Comparison of ENCODE assay signal across 17 mouse cellular contexts in the genomic region with DNA sequence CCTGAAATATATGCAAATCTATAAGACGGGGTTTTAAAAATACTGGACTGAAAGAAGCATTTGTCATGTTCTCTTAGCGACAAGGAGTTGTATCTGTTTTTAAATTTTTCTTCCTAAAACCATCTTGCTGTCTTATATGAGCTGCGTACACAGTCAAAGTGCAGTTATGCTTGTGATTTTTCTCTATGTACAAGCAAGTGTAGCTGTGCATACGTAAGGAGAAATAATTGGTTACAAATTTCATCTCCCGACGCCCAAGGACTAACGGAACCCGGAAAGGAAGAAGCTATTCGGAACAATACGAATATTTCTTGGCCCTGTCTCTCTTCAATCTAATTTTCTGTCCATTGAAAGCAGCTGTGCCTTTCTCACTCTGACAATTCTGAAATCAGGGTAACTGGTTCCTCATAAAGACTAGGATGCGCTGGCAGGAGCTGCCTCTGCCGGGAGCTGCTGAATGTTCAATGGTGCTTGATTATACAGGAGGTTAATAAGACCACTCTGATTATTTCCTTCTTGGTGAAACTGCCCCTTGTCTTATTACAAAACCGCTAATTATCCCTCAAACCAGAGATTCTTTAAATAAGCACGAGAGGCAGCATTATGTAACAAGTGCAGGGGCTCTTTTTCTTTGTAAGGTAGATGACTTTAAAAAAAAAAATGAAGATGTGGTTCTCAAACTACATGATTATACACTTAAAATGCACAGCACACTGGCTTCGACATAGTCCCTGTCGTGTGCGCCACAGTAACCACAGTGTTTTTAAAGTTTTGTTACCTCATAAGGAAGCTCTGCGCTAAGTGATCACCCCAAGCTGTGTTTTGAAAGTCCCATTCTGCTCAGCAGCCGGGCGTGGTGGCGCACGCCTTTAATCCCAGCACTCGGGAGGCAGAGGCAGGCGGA.
DNase-seq lines count a peak whose midpoint lies in the region; ATAC-seq and TF ChIP-seq lines count a peak whose summit lies in the region.
"Had no signal": no experiment of that assay in that cellular context is flagged by ENCODE, and none has a peak within 500 bp of the region (broad histone marks: within the 10 kb centered on the region; RNA-seq: fewer than 3 reads in every experiment).

No protein-coding gene starts in this region.

- TF ChIP-seq POLR2A in cortical plate, adult 2 months (IDR thresholded peaks at IDR 0.05; ENCODE audit: extremely low read depth, insufficient read depth, low read length) = no peak

- peak overlapping the region; percentile 43; the same call in 1 of the 2 replicates for H3K27ac ChIP-seq in hindbrain, embryonic 14.5 days
- no peak overlapping the region for H3K27ac ChIP-seq in hindbrain, embryonic 12.5 days
- no peak overlapping the region for H3K27ac ChIP-seq in midbrain, embryonic 13.5 days
- no peak overlapping the region for H3K27ac ChIP-seq in midbrain, embryonic 15.5 days
- peak overlapping the region; percentile 27 for H3K27ac ChIP-seq in cortical plate, adult 2 months (ENCODE audit: insufficient read depth, low read length)
- H3K27ac ChIP-seq: hindbrain, embryonic 15.5 days; limb, embryonic 10.5 days; liver, embryonic 12.5 days; lung, embryonic 15.5 days had no signal

- 80% methylated on average over 24 of the region's 24 CpGs for WGBS in hindbrain, embryonic 14.5 days
- WGBS in hindbrain, embryonic 12.5 days = 89% methylated on average over 24 of the region's 24 CpGs
- 80% methylated on average over 24 of the region's 24 CpGs for WGBS in midbrain, embryonic 13.5 days
- WGBS in midbrain, embryonic 15.5 days = 80% methylated on average over 24 of the region's 24 CpGs

- no peak overlapping the region for H3K4me2 ChIP-seq in hindbrain, embryonic 14.5 days (replicated peaks)
- H3K4me2 ChIP-seq in hindbrain, embryonic 12.5 days (replicated peaks) = no peak overlapping the region
- H3K4me2 ChIP-seq in midbrain, embryonic 13.5 days (replicated peaks) = no peak overlapping the region
- H3K4me2 ChIP-seq in midbrain, embryonic 15.5 days = no peak overlapping the region
- H3K4me2 ChIP-seq: hindbrain, embryonic 15.5 days; liver, embryonic 12.5 days; lung, embryonic 15.5 days had no signal

- no peaks in the 10 kb centered on the region for H3K4me1 ChIP-seq in hindbrain, embryonic 14.5 days (replicated peaks; ENCODE audit: control insufficient read depth, insufficient read depth, low read length)
- no peaks in the 10 kb centered on the region for H3K4me1 ChIP-seq in hindbrain, embryonic 12.5 days
- no peaks in the 10 kb centered on the region for H3K4me1 ChIP-seq in midbrain, embryonic 13.5 days (replicated peaks)
- H3K4me1 ChIP-seq in midbrain, embryonic 15.5 days = no peaks in the 10 kb centered on the region
- H3K4me1 ChIP-seq in cortical plate, adult 2 months (ENCODE audit: control insufficient read depth, insufficient read depth, low read length) = peaks cover 1% of the 10 kb centered on the region; the same call in 1 of the 2 replicates
- H3K4me1 ChIP-seq: liver, embryonic 12.5 days had no signal

- H3K9ac ChIP-seq in hindbrain, embryonic 14.5 days = no peak overlapping the region
- H3K9ac ChIP-seq in hindbrain, embryonic 12.5 days = no peak overlapping the region
- no peak overlapping the region for H3K9ac ChIP-seq in midbrain, embryonic 13.5 days (replicated peaks)
- H3K9ac ChIP-seq in midbrain, embryonic 15.5 days = no peak overlapping the region
- H3K9ac ChIP-seq: hindbrain, embryonic 15.5 days; liver, embryonic 12.5 days; lung, embryonic 15.5 days had no signal

- H3K27me3 ChIP-seq in hindbrain, embryonic 14.5 days (ENCODE audit: control insufficient read depth, insufficient read depth, low read length) = no peaks in the 10 kb centered on the region
- H3K27me3 ChIP-seq in hindbrain, embryonic 12.5 days = no peaks in the 10 kb centered on the region
- H3K27me3 ChIP-seq in midbrain, embryonic 13.5 days = no peaks in the 10 kb centered on the region
- H3K27me3 ChIP-seq in midbrain, embryonic 15.5 days (replicated peaks) = no peaks in the 10 kb centered on the region
- H3K27me3 ChIP-seq: hindbrain, embryonic 15.5 days; liver, embryonic 12.5 days; lung, embryonic 15.5 days had no signal

- no peaks in the 10 kb centered on the region for H3K36me3 ChIP-seq in hindbrain, embryonic 14.5 days (replicated peaks; ENCODE audit: control insufficient read depth, insufficient read depth)
- no peaks in the 10 kb centered on the region for H3K36me3 ChIP-seq in hindbrain, embryonic 12.5 days
- H3K36me3 ChIP-seq in midbrain, embryonic 13.5 days = no peaks in the 10 kb centered on the region
- H3K36me3 ChIP-seq in midbrain, embryonic 15.5 days (replicated peaks) = no peaks in the 10 kb centered on the region
- H3K36me3 ChIP-seq: hindbrain, embryonic 15.5 days; limb, embryonic 10.5 days; liver, embryonic 12.5 days; lung, embryonic 15.5 days had no signal

- H3K9me3 ChIP-seq in hindbrain, embryonic 14.5 days (ENCODE audit: control insufficient read depth, low read length) = no peaks in the 10 kb centered on the region
- H3K9me3 ChIP-seq in hindbrain, embryonic 12.5 days (replicated peaks) = no peaks in the 10 kb centered on the region
- no peaks in the 10 kb centered on the region for H3K9me3 ChIP-seq in midbrain, embryonic 13.5 days
- no peaks in the 10 kb centered on the region for H3K9me3 ChIP-seq in midbrain, embryonic 15.5 days
- H3K9me3 ChIP-seq: hindbrain, embryonic 15.5 days; limb, embryonic 10.5 days; liver, embryonic 12.5 days; lung, embryonic 15.5 days had no signal

- no peak overlapping the region for H3K4me3 ChIP-seq in hindbrain, embryonic 14.5 days (replicated peaks; ENCODE audit: low read length)
- H3K4me3 ChIP-seq in hindbrain, embryonic 12.5 days = no peak overlapping the region
- H3K4me3 ChIP-seq in midbrain, embryonic 13.5 days (replicated peaks) = no peak overlapping the region
- H3K4me3 ChIP-seq in midbrain, embryonic 15.5 days = no peak overlapping the region
- H3K4me3 ChIP-seq in cortical plate, adult 2 months (ENCODE audit: insufficient read depth, low read length) = no peak overlapping the region
- H3K4me3 ChIP-seq: hindbrain, embryonic 15.5 days; limb, embryonic 10.5 days; liver, embryonic 12.5 days; lung, embryonic 15.5 days had no signal

- TF ChIP-seq CTCF in cortical plate, adult 2 months (IDR thresholded peaks at IDR 0.05; ENCODE audit: extremely low read depth, insufficient read depth, low read length) = no peak

- DNase-seq in hindbrain, embryonic 14.5 days (ENCODE audit: low spot score) = no peak
- DNase-seq in right cerebral cortex, postnatal 14 days = peak; percentile 15
- DNase-seq in frontal cortex, postnatal 25 days (ENCODE audit: low spot score in 2 of 2) = no peak
- DNase-seq in kidney, adult 8-10 months = no peak
- DNase-seq: adrenal gland, adult 2 months; cerebellum, postnatal 14 days; heart, adult 11 months; kidney, adult 18-20 months; kidney, postnatal 36 days had no signal

- ATAC-seq in hindbrain, embryonic 14.5 days (ENCODE audit: low FRiP score) = no peak
- ATAC-seq in hindbrain, embryonic 12.5 days (ENCODE audit: low FRiP score) = no peak
- 0 out of 2 replicates have a peak, but pooled peaks have one; percentile 30 for ATAC-seq in midbrain, embryonic 13.5 days
- ATAC-seq in midbrain, embryonic 15.5 days (replicated peaks) = no peak
- ATAC-seq: liver, embryonic 12.5 days had no signal

Comparison
In these comparisons a context has a peak if more than half of its experiments do, and no peak if none do; other contexts are left out.
1. H3K27ac ChIP-seq: peak in hindbrain, embryonic 14.5 days (single experiment) and cortical plate, adult 2 months (single experiment); none in hindbrain, embryonic 12.5 days (single experiment), midbrain, embryonic 13.5 days (single experiment) and midbrain, embryonic 15.5 days (single experiment).